In genomic region chr3:130095160-130095781, GRCm38 (mm10) we compare ENCODE assay signal across 1 mouse cellular context.
TF ChIP-seq lines count a peak whose summit lies in the region.

No protein-coding gene starts in this region.

TF ChIP-seq in MEL, 35 proteins besides CTCF, POLR2A, EP300 and RAD21 (continued from another document):
- TF ChIP-seq ZC3H11A (IDR thresholded peaks at IDR 0.05; ENCODE audit: low read depth, low read length), result peak; percentile 6; the same call in 1 of the 2 replicates
